Mouse (Mus musculus) cerebral cortex, adult 2 months (tissue): ENCODE data around the gene Mrpl44.

Source experiments
- WGBS: fragments of 180-500 bp; shearing (Covaris S2); methylation state at CpG from one replicate; pipeline ENCODE4 v1.1.7; 2018; 5-methylcytosine and 5-hydroxymethylcytosine counted together

Mrpl44 gene

DNA sequence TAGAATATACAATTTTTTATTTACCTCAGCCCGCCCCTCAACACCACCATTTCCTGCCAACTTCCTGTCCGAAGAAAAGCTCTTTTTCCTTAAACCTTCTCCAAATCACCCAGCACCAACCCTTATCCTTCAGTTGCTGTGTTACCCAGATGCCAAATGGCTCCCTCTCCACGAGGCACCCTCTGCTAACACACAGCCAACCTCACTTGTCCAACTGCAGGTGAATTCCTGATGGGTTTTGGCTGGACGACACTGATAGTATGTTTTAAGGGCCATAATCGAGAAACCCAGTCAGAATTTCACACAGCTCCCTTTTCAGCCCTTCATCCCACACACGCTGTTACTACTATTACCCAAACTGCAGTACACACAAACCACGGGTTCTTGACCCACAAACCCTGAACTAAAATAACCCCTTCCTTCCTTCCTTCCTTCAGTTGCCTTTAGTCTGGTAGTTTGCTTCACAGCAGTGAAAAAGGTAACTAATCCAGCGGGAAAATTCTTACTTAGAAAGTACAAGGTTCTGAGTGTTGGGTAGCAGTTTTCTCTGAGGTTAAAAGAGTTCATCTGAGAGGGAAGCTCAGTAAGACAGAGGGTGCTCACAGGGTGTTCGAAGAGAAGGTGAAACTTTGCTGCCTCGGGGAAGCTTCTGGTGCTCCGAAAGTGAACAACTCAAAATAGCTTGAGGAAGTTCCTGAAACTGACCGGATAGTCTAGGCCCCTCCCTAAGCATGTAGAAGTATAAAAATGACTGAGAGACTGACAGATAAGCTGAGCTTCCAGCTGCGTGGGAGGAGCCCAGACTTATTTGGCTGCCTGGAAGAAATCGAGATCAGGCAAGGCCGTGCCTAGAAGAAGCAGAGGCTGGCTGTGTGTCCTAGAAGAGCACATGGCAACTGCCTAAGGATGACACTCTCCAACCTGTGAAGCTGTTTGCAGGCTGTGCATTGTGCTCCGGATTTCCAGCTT lies 13.3 kb upstream of the Mrpl44 start:
- 42% methylated on average over 16 of the region's 16 CpGs for WGBS

DNA sequence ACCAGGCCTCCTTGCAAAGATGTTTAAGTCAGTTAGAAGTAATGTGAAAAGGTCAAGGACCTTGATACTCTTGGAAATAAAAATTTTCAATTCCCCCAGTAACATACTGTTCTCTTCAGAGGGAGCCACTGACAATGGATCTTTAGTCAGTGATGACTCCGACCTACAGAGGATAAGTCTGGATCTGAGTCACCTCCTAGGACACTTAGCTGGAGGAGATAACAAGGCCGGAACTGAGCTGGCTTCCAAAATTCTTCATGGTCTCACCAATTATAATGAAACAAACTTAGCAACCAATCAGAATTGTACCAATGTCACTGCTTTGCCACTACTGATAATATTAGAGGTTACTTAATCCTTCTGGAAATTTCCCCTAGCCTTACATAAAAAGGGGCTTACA lies 11.8 kb upstream of the Mrpl44 start:
- 92% methylated on average over 2 of the region's 2 CpGs for WGBS

DNA sequence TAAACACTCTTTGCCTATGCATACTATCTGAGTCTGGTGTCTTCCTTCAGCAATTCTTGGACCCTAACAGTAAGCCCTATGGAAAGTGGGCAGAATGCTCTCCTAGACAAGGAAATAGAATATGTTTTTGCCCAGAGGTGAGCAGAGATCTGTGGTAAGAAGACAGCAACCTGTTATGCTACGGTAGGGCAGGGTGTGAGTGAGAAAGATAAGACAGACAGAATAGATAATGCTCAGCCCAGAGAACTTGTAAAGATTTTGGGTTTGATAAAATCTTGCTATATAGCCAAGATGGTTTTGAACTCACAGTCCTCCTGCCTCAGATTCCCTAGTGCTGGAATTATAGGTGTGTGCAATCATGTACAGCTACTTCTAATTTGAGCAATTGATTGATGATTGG lies 11.3 kb upstream of the Mrpl44 start:
- WGBS = 93% methylated on average over 1 of the region's 1 CpGs

DNA sequence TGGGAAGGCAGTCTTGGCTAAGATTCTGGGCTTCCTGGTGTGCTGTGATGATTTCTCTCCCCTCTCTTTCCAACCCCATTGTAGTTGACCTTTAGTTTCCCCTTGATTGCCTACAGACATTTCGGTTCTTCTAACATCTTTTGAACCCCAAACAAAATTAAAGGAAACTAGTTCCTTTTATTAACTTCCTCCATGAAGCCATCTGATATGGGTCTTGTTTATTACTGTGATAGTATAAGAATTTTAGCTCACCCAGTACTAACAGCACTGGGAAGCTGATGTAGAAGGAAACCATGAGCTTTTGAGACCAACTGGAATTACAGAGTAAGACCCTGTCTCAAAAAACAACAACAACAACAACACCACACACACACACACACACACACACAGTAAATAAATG lies 7.6 kb upstream of the Mrpl44 start:
- WGBS = 37% methylated on average over 1 of the region's 1 CpGs

DNA sequence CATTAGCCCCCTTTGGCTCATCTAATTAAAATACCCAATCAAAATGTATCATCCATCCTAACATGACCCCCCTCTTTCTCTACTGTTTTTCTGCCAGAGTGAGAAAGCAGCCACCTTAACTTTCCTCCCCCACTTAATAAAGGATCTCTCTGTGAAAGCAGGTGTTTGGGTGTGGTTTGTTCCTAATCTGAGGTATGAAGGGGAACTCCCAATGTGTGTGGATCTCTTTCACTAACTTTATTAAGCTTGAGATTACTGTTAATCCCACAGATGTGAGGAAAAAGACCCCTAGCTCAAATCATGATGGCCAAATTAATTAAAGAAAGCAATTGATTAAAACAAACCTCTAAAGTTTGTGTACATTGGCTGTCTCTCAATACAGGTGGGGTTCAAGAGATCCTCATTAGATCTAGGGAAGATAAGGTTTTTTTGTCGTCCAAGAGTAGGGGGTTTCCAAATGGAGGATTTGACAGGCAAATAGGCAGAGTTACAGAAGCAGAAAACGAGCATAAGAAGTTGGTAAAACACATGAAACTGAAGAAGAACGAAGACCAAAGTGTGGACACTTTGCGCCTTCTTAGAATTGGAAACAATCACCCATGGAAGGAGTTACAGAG lies 1.5 kb upstream of the Mrpl44 start:
- 79% methylated on average over 4 of the region's 4 CpGs for WGBS

DNA sequence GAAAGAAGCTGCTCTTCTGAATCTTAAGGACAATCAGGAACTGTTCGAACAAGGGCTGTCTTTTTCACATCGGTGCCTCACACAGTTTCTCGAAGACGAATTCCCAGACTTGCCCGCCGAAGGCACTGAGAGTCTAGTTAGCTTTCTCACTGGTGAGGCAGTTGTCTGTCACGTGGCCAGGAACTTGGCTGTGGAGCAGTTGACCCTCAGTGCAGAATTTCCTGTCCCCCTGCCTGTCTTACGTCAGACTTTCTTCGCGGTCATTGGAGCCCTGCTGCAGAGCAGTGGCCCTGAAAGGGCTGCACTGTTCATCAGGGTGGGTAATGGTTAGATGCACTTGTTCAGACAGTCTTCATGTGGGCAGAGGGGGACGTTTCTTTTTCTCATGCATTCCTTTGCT lies 2.2 kb downstream of the Mrpl44 start:
- 74% methylated on average over 11 of the region's 11 CpGs for WGBS

DNA sequence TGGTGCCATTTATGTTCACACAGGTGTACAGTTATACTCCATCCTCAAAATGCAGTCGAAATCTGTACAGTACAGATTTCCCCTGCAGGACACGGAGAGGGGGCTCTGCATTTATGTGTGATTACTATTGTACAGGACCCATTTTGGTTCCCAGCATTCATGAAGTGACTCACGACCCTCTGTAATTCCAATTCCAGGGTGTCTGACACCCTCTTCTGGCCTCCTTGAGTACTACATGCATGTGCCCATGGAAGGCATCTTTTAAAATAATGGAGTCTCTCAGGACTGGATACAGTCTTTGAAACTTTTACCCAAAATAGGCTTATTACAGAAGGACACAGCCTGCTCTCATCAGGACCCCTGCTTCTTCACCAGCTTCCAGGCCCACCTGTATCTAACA lies 6.6 kb downstream of the Mrpl44 start:
- WGBS = 90% methylated on average over 3 of the region's 3 CpGs

DNA sequence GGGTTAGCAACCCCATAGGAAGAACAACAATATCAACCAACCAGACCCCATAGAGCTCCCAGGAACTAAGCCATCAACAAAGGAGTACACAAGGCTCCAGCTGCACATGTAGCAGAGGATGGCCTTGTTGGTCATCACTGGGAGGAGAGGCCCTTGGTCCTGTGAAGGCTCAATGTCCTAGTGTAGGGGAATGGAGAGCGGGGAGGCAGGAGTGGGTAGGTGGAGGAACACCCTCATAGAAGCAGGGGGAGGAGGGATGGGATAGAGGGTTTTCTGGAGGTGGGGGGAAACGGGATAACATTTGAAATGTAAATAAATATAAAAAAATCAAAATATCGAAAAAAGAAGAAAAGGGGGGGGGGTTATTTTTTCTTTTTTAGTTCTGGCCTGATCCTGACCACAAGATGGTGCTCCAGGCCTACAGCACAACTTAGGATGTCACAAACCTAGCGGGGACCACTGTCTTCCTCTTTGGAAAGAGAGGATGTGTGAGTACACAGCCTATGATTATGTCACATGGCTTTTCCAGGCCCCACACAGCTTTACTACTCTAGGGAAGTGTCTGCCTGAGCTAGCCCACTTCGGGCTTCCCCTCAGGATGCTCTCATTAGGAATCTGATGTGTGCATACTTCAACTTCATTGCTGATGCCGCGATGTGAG lies 10.6 kb downstream of the Mrpl44 start:
- WGBS = 44% methylated on average over 7 of the region's 7 CpGs

DNA sequence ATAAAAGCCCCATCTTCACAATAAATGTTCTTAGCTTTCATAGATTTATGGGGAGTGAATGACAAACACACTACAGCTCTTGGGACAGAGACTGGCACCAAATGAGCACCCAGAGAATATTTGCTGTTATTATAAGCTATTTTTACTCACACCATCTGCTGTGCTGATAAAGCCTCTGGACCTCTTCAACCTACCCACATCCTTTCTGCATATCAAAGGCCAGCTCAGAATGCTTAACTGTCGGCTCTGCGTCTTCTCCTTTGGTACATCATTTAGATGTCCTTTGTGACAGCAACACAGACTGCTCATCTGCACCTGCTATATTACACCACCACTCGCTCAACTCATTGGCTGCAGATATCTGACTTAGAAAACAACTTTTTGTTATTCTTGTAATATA lies 21.3 kb downstream of the Mrpl44 start:
- WGBS = 82% methylated on average over 3 of the region's 3 CpGs

DNA sequence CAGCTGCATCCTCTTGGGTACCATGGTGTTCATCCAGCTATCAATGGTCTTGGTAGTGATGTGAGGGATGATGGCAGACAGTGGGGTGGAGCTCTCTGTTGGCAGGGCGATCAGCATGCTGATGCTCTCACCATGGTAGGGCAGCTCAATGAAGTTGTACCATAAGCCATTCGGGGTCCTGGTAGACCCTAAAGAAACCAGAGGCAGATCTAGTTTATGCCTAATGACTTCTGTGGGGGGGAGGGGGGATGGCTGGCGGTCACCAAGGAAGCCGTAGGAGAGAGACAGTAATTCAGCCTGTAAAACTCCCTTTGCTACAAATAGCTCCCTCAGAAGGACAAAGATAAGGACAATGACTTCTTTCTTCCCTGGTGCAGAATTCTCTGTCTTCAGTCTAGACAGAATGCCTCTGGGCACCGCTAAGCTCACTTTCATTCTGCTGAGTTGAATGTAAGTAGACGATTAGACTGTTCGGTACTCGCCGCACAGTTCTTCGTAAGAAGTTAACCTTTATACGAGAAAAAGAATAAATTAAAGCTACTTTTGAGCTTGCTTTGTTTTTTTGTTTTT lies 27.1 kb downstream of the Mrpl44 start:
- WGBS = 69% methylated on average over 11 of the region's 11 CpGs

DNA sequence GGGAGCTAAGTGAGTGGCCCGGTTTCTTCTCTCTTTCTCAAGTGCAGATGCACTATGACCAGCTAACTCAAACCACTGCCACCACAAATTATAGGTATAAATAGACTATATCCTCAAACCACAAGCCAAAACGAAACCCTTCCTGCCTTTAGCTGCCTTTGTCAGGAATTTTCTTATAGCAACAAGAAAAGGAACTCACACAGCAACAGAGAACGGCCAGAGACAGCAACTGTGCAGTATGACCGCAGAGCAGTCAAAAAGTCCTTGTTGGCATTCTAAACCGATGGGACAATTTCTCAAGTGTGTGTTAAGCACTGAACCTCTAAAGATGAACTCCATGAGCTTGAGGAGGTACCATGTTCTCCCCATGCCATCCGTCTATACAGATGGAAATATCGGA lies 27.8 kb downstream of the Mrpl44 start:
- 81% methylated on average over 7 of the region's 7 CpGs for WGBS

DNA sequence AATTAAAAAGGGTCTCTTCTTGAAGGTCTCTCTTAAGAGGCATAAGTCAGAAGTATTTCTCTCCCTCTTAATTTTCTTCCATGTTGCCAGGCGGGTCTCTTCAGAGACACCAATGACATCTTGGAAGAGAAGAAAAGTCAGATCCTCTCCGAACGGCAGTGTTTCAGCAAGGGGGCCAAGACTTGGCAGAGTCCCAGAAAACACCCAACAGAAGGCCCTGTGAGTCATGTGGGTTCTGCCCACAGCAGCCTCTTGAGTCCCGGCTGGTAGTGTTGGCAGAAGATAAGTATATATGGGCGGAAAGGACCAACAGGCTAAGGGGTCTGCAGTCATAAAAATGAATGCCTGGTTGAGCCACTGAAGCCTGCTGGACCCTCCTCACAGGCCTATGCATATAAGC lies 31.0 kb downstream of the Mrpl44 start:
- WGBS = 47% methylated on average over 5 of the region's 5 CpGs

DNA sequence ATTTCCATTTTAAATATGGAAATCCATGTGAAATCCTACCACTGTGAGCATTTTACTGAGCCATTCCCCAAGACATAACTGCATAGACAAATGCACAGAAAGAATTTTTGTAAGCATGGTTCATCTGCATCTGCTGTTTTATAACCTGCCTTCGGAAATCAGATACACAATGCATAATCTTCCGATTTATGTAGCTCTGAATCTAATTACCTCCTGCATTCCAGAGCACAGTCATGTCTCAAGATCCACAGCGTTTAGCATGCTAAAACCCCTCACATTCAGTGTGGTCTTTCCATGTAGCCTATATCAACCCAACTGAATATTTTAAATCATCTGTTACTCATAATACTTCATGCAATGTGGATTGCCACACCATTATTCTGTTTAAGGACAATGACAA lies 33.6 kb downstream of the Mrpl44 start:
- 66% methylated on average over 3 of the region's 3 CpGs for WGBS

DNA sequence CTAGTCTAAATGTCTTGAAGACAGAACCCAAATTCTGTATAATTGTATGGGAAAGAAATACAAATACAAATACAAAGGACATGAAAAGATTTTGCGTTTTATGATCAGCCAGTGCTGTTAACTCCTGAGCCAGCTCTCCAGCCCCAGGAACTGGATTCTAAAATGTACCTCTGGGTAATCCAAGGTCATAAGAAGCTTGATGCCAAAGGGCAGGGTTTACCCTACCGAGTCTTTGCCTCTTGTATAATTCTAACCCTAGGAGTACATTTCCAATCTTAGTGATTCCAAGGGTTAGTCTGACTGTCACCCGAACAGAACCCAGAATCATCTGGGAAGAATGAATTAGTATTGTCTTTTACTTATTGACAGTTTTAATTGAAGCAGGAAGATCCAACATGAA lies 39.6 kb downstream of the Mrpl44 start:
- 92% methylated on average over 3 of the region's 3 CpGs for WGBS

DNA sequence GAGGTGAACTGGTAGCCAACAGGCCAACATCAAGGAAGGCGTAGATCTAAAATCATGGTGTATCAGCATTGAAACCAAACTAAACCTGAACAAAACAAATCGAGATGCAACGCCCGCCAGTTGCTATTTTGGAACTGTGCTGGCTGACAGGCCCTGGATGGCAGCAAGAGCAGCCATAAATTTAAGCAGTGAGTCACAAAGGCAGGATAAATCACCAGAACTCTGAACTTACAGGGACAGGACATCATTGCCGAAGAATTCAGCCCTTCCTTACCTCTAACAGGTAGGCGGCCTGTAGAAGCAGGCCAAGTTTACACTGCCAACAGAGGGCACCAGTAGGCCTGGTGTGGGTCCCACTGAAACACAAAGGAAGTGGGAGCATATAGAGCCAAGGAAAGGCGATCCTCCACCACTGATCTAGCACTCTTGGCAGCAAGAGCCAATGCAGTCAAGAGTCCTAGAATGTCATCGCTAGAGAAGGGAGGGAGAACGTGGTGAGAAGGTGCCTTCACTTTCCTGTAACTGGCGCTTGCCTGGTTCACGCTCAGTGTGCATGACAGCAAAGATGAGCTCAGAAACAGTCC lies 43.6 kb downstream of the Mrpl44 start:
- WGBS = 69% methylated on average over 11 of the region's 11 CpGs

DNA sequence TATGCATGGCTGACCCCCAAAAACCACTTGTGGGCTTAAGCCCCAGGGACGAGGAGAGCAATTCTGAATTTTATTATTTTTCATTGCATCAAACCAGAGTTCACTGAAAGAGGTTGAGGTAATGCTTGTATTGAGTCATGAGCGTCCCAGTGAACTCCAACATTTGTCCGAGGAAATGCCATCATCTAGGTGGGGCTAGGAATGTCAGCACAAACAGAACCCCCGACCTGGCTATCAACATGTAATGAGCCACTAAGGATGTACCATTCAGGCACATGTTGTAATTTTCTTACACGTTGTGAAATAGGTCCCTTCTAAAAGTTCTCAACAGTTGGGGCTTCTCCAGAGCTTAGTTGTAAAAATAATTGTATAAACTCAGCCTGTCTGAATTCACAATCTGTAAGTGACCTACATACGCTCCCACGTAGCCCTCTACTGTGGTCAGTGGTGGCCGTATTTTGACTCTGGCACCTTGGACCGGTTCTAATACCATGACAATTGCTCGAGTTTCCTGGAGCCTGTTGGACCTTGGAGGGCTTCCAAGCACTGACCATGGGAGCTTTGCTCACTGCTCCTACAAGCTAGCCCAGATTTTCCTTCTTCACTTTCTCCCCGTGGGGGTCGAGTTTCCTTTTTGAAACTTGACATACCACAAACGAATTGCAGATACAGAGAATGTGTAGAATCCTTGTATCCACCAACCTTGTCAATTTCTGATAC lies 47.1 kb downstream of the Mrpl44 start:
- WGBS = 44% methylated on average over 13 of the region's 13 CpGs

DNA sequence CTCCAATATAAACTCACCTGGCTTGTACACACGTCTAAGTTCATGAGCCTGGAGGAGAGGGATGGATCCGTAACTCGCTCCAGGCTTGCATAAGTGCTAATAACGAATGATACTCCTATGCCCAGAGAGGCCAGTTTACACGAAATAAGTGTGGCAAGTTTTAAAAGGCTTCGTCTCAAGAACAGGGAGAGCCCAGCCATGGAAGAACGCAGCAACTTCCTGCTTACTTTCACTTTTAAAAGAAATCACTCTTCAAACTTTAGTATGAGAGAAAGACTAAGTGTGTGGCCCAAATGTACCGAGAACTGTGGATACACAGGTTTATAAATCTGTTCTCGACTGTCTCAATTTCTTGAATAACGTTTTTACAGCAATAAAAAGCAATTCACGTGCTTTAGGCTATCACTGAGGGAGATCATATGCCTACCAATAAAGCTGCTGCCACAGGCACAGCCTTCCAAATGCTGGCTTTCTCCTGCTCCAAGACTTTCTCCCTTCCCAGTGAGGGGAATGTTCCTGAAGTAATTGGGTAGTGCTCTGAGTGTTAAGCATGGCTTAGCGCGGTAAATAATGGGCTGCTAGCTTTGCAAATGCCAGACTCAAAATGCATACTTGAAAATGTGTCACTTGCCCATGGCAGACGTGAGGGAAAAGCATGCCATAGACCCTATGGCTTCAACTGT lies 48.3 kb downstream of the Mrpl44 start:
- 38% methylated on average over 14 of the region's 14 CpGs for WGBS
